Mouse (Mus musculus): ENCODE results near the gene Gm28490. TPM values are rescaled to one million over a fixed set of nuclear protein-coding genes. Genes with fewer than 3 reads are reported as not detected.

Gene Gm28490
- not detected for total RNA-seq (2023)

DNA sequence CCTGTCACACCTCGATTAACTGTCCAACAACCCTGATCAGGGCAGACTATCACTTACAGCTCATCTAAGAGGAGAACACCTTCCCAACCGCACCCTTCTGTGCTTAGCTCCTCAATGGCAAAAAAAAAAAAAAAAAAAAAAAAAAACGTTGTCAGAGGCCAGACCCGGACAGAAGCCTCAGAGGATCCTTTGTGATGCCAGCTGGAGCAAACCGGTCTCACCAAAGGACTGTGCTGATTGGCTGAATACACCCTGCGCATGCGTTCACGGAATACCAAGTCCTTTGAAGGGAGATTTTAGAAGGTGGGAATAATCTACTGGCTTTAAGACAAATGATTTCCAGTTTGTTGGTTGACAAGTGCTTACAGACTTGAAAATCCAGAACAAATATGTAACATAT is at the start of gene Gm28490:
Gm28490 (minus strand) TSS at position 101 of the 400 bp plus-strand sequence.

